Mouse (Mus musculus) right cerebral cortex, adult 18-20 months (tissue): Measurements from ENCODE around the gene Cdh5.

Experiments used
- DNase-seq: peaks from one replicate; pipeline ENCODE4 v3.0.0; 2022; ENCODE audit warnings: mixed read lengths

Gene Cdh5

GRCm38 (mm10) chr8:104140611-104141010, 39.2 kb downstream of the Cdh5 start:
- no peak for DNase-seq

DNA sequence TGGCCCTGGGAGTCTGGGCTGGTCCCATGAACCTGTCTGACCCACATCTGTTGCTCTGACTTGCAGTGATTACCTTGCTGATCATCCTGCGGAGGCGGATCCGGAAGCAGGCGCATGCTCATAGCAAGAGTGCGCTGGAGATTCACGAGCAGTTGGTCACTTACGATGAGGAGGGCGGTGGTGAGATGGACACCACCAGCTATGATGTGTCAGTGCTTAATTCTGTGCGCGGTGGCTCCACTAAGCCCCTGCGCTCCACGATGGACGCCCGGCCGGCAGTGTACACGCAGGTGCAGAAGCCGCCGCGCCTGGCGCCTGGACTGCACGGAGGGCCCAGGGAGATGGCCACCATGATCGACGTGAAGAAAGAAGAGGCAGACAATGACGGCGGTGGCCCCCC, 41.0 kb downstream of the Cdh5 start:
- DNase-seq: no peak

- DNase-seq: no peak
Observed at GRCm38 (mm10) chr8:104143379-104143778, 42.0 kb downstream of the Cdh5 start.

DNA sequence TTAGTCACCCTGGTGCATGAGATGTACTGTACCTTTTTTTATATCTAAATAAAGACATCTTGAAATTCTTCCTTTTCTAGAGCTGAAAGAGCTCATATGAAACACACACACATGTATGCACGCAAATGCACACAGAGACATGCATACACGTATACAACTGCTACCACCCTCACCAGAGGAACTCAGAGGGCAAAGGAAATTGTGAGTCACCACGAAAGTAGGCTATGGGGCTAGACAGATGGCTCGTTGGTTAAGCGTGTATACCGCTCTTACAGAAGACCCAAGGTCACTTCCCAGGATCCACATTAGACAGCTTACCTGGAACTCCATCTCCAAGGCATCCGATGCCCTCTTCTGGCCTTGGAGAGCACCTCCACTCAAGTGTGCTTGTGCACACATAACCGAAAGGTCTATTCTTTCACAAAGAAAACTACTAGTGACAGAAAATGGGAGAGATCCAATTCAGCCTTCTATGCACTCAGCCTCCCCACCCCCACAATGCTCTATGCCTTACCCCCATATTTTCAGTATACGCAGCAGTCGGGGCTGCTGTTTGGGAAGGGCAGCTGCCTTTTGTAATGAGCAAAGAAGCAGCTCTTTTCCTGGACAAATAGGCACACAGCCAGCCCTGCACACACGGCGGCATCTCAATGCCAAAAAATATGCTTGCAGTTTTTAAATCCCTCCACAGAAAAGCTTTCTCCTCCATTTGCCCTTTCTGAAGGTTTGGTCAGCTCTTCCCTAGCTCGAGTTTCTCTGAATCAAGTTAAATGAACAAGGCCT, 43.2 kb downstream of the Cdh5 start:
- no peak for DNase-seq

DNA sequence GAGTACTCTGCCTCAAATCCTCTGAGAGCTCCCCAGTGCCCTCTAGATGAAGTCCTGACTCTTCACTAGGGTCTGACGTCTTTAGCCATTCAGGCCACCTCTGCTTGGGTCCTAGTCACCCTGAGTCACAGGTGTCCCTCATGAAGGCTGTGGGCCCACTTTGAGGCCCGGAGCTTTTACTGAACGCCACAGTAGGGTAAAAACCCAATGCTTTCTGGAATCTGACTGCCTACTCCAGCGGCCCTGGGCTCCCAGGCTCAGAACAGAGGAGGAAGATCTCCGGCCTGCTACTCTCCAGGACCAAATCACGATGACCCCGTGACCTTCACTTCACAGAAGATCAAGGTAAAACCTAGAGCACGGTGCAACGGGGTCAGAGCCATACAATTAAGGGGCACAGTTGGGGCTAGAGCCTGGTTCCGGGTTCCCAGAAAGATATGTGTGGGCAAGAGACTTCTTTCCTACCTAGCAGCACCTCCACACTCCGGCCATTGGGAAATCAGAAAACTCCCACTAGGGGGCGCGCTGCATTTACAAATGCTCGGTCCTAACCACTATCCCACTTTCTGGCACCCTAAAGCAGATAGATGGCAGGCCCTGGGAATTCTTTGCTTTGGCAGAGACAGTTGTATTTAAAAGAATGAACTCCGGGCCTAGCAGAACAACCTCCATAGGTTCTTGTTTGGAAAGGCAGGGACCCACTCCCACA, 44.7 kb downstream of the Cdh5 start:
- peak; percentile 79 for DNase-seq

- no peak for DNase-seq
Observed at GRCm38 (mm10) chr8:104146717-104147494, 45.5 kb downstream of the Cdh5 start.

DNA sequence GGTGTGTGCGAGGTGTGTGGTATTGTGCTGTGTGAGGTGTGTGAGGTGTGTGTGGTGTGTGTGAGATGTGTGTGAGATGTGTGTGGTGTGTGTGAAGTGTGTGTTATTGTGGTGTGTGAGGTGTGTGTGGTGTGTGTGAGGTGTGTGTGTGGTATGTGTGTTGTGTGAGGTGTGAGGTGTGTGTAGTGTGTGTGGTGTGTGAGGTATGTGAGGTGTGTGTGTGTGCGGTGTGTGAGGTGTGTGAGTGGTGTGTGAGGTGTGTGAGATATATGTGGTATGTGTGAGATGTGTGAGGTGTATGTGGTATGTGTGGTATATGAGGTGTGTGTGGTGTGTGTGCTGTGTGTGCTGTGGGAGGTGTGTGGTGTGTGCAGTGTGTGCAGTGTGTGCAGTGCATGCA, 46.5 kb downstream of the Cdh5 start:
- no peak for DNase-seq

DNA sequence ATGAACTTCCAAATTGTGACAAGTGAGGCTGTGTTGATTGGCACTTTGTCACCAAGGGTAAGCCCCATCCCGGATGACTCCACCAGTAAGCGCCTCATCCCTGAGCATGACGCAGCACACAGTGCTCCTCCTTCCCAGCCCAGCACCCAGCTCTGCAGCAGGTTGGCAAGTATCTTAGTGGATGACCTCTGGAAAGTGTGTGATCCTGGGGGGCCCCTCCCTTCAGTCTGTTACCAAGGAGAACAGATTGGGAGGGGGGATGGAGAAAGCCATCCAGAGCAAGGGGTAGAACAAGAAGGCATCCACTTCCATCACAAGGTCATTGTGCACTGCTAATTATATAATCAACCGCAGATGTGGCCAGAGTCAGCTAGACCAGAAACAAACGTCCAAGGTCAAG, 59.3 kb downstream of the Cdh5 start:
- DNase-seq: no peak

- DNase-seq: no peak
Observed at GRCm38 (mm10) chr8:104169461-104169860, 68.0 kb downstream of the Cdh5 start.

- DNase-seq: peak; percentile 48
Observed at GRCm38 (mm10) chr8:104170118-104171049, 69.0 kb downstream of the Cdh5 start, which contains the start of gene Bean1. Bean1 (plus strand) TSS chr8:104170442.

GRCm38 (mm10) chr8:104171050-104171620, 69.7 kb downstream of the Cdh5 start:
- DNase-seq: no peak

DNA sequence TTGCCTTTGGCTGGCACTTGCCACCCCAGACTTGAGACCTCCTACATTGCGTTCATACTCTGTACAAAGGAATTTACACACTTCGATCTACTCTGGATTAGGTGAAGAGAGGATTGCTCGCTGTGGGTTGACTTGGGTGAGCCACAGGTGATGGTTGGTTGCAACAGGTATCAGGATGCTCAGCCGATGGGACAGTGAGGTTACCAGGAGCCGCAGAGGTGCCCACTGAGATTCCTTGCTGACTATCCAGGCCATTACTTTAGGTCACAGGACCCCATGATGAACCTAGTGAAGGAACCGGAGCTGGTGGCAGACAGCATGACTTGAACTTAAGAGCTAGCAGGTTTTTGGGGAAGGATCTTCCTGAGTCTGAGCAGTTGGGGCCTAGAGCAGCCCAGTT, 71.0 kb downstream of the Cdh5 start:
- no peak for DNase-seq

- DNase-seq: no peak
Observed at GRCm38 (mm10) chr8:104175848-104176527, 74.6 kb downstream of the Cdh5 start.

GRCm38 (mm10) chr8:104177054-104177453, 75.6 kb downstream of the Cdh5 start:
- peak; percentile 26 for DNase-seq

DNA sequence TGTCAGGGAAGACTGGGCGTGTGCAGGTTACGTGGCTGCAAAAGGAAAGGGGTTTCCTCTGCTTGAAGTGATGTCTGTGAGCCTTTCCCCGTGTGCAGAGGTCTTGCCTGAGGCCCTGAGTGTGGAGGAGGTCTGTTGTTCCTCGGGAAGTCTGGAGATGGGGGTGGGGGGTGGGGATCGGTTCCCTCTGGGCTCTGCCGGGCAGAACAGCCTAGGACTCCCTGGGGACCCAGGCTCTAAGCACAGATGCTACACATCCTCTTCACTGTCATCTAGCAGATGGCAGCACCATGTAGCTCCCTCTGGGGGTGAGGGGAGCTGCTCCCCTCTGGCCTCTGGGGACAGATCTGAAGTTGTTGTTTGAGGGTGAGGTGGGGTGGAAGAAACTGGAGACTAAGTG, 83.5 kb downstream of the Cdh5 start:
- DNase-seq: no peak

DNA sequence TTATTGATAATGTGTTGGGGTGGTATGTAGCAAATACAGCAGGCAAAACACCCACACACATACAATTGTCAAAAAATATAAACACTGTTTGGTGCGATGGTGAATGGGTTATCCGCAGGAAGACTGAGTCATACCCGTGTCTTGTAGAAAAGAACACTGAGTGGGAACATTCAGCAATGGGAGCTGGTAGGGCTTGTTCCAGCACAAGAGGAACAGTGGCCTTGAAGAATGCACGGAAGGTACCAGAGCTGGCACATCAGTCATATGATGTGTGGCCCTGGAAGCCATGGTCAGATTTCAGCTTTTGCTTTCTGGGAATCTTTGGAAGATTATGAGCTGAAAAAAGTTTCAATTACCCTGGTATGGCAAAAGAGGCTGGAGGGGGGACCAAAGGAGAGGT, 85.4 kb downstream of the Cdh5 start:
- no peak for DNase-seq

DNA sequence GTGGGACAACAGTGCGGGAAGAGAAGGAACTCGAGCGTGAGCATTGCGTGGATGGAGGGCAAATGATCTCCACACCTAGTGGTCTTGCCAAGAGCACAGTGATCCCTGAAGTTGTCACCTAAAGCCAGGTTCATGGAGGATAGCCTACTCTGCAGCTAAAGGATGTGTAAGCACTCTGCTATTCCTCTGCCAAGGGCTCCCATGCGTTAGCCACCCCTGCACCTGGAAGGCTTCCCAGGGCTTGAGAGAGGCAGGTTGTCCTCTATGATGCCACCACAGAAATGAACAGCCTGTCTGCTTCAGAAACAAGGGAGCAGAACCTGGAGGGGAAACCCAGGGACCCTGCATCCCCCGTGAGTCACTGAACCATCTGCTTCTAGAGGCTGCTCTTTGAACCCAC, 86.2 kb downstream of the Cdh5 start:
- no peak for DNase-seq

- DNase-seq: no peak
Observed at GRCm38 (mm10) chr8:104188459-104188858, 87.0 kb downstream of the Cdh5 start.

DNA sequence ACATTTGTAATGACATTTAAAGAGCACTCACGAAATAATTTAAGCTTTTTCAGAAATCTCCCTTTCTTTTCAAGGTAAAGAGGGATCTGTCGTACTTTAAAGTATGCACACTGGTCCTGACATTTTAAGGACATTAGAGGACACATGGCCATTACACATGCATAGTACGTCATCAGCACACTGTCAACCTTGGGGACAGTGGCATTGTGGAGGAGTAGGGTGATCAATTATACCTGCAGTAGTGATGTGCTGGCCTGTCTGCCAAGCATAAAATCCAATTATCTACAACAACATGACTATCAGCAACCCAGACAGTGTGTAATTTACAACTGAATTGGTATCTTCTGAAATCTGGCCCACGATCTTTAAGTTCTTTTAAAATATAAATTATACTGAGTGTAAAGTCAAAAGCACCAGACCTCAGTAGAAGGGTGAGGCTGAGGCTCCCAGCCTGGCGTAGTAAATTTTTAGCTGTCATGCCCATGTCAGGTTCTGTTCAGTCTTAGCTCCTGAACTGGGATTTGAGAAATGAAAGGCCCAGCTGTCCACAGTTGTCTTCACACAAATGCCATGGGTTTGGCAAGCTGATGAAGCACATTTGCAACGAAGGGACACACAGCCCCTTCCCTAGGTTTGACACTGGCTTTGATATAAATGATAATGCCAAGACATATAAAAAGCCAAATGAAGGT, 89.5 kb downstream of the Cdh5 start:
- DNase-seq: no peak

GRCm38 (mm10) chr8:104191496-104191895, 90.1 kb downstream of the Cdh5 start:
- DNase-seq: no peak
